Mouse (Mus musculus) spleen, postnatal 36 days (tissue): ENCODE data around the gene Wdhd1.

Experiments used
- DNase-seq, 2 experiments: peaks; one replicate each; pipeline ENCODE4 v3.0.0; 2022; ENCODE audit warnings: low spot score in 2 of 2, mixed read lengths in 1 of 2

The Wdhd1 gene

DNA sequence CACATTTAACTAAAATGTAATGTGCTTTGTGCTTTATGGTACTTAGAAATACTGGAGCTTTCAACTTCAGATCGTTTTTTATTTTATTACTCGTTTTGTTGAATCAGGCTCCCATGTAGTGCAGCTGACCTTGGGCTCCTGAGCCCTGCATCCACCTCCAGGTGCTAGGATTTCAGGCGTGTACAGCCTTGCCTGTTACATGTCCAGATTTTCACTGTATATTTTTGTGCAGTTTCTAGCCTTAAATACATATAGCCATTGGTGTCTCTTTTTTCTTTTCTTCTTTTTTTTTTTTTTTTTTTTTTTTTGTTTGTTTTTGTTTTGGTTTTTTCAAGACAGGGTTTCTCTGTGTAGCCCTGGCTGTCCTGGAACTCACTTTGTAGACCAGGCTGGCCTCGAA, 4.9 kb upstream of the Wdhd1 start:
- no peak for DNase-seq

DNA sequence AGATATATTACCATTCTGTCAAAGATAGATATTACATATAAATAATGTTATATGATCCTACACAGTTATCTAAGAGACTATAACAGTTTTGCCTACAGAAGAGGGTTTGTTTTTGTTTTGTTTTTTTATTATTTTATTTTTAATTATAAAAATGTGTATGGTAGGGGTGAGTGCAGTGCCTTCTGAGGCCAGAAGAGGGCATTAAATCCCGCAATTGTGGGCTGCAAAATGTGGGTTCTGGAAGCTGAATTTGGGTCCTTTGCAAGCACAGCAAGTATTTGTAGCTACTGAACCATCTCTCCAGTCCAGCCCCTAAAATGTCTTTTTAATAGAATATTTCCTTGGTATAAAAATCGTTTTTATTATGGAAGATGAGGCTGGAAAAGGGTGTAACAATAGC, 2.4 kb upstream of the Wdhd1 start:
- no peak for DNase-seq

DNA sequence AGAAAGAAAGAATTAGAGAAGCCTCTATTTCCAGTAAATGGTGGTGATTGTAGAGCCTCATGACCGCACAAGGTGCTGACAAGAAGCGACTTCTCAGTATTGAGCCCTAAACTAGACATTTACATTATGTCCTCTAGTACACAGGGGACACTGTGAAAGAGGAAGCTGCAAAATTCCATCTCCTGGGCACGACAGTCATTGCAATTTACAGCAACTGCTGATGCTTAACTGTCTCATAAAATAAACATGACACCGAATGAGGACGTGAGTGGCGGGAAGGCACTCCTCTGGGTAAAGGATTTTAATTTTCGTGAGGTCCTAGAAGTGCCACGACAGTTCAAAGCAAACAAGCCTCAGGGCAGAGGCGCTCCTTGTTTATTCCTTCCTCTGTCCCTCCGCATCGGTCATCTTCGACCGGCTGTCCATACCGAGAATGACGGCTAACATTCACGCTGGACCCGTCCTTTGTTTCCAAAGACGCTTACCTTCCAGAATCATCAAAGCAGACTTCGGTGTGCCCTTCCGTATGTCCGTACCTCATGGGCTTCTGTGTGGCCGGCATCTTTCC, 537 bp downstream of the Wdhd1 start:
- peak; percentile 20 to 34 for DNase-seq

DNA sequence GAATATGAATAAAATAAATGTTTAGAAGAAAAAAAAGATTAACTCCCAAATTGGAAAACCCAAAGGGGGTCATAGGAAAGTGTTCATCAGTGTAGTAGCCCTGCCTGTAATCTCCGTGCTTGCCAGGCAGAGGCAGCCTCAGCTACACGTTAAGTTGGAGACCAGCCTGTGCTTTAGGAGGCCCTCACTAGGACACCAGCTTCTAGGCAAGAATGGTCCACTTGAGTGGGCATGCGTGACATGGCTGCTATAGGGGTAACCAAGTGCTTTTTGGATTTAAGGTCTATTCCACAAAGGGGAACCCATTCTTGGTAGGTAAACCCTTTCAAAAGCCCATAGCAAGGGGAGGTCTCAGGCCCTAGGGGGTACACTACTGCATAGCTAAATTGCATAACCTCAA, 1.2 kb downstream of the Wdhd1 start:
- peak in 1 of 2 experiments; percentile 14 for DNase-seq

DNA sequence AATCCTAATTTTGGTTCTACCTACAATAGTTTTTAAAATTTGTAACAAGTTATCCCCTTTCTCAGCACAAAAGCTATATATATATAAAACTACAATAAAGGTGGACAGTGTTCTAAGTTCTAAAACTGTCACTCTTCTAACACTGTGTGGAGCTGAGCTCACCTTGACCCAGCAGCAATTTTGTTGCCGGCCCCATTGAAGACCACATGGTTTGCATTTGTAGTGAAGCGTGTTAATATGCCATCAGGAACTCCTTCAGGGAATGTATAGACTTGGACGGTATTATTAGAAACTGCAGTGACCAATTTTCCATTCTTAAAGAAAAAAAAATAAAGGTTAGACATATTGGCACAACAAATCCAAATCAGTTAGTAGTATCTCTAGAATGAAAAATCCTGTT, 2.9 kb downstream of the Wdhd1 start:
- DNase-seq = no peak

DNA sequence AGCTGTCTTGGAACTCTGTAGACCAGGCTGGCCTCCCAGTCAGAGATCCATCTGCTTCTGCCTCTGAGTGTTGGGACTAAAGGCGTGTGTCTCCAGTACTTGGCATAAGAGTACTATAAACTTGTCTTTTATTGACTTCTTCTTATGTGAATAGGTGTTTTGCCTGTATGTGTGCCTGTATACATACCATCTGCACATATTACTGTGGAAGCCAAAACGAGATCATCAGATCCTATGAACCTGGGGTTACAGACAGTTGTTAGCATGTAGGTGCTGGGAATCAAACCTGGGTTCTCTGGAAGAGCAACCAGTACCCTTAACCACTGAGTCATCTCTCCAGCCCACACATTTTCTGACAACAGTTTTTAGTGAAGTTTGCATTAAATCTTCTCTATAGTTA, 7.0 kb downstream of the Wdhd1 start:
- DNase-seq = no peak

DNA sequence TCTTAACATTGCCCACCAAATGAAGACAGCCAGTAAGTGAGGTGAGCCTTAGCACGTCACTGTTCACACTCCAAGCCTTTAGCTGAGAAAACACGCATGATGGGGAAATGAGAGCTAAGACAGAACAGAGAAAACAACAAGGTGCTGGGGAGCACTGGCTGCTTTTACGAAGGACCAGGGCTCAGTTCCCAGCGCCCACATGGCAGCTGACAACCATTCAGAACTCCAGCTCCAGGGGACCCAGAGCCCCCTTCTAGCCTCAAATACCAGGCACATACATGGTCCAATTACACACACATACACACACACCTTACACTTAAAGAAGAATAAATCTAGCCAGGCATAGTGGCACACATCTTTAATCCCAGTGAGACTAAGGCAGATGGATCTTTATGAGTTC, 7.6 kb downstream of the Wdhd1 start:
- no peak for DNase-seq

DNA sequence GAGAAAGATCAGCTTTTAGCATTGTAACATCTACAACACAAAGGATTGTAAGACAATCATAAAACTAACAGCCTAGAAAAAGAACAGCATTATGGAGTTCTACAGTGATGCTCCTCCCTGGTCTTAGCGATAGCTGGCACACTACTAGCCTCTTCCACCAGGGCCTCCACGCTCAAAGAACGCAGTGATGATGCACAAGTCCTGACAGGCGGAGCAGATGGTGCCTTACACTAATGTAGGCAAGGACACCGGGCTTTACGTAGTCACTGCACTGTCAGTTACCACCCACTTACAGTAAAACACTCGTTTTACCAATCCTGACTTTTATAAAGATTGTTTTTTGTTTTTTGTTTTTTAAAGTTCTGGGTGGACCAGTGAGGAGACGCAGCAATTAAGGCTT, 10.8 kb downstream of the Wdhd1 start:
- DNase-seq = no peak

DNA sequence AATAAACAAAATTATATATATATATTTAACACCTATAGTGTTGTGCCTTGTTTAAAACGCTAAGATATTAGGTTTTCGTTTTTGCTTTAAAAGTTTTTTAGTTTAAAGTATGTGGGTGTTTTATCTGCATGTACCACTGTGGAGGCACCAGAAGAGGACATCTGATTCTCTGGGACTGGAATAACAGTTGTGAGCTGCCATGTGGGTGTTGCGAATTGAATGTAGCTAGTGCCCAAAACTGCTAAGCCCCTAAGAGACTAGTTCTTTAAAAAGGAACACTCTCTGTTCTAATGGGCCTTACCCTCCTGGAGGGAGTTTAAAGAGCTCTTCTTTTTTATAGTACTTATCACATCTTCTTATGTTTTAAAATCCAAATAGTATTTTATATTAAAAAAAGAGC, 11.8 kb downstream of the Wdhd1 start:
- no peak for DNase-seq

DNA sequence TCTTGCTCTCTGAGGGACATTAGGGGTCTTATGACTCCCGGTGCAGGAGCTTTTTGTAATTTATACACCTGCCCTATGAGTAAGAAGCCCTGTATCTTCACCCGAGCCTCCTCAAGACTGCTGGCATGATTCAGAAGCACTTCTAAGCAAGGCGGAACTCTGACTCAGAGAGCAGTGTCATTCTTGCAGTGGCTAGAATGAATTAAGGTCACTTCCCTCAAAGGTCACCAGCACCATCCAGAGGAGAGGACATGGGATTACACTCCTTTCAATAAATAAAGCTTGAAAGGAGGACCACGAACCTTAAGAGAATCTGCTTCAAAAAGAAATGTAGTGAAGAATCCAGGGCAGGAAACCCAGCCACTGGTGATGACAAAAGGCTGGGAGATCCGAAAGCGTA, 26.8 kb downstream of the Wdhd1 start:
- no peak for DNase-seq

DNA sequence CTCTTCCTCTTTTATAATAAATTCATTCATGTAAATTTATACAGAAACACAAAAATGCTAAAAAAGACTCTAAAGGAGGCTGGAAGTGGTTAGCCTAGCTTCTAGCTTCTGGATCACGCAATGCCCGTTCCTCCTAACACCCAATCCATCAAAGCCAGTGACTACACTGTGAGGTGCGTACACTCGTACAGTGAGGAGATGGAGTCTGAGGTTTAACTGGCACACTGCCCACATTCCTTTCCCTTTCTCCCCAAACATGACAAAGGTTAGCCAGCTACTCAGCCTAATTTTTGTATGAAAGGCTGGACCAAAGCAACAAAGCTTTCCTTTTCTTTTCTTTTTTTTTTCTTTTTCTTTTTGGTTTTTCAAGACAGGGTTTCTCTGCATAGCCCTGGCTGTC, 33.9 kb downstream of the Wdhd1 start:
- no peak for DNase-seq

DNA sequence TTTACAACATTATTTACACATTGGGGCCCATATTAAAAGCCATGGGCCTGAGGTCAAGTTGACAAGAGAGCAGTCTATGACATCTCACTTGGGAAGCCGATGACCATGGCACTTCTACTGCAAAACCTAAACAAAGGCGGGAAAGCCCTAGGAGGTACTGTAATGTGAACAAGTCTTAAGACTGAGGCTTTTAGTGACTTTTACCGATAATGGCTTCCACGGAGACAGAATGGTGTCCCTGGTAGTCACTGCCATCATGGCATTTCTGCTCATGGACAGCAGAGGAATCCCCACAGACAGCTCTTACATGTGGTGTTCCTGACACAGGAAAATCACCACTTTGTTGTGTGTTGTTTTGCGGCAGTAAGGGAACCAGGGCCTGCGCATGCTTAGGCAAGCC, 35.6 kb downstream of the Wdhd1 start:
- DNase-seq = no peak

DNA sequence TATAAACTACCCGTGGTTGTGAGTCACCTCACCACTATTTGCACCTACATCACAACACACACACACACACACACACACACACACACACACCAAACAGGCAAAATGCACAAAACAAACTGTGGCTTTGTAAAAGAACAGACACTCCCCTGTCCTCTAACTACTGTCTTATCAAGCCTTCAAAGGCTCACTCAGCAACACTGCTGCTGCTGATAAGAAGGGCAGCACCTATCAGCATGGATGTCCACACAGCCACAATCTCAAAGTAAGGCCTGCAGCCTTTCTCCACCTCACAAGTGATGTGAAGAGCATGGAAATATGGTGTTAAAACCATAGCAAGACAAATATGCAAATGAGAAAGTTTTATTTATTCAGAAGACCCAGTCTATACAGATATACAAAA, 36.1 kb downstream of the Wdhd1 start:
- peak; percentile 50 to 72 for DNase-seq

DNA sequence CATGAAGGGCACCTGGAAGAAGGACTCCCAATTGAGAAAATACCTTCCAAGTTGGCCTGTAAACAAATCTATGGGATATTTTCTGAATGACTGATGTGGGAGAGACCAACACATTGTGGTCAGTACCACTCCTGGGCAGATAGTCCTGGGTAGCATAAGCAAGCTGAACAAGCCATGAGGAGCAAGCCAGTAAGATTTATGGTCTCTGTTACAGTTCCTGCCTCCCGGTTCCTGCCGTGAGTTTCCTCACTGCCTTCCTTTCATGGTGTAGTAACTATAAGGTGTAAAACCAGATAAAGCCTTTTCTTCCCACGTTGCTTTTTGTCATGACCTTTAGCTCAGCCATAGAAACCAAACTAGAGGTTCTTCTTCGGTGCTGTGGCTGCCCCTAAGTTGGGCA, 39.4 kb downstream of the Wdhd1 start:
- DNase-seq = no peak

DNA sequence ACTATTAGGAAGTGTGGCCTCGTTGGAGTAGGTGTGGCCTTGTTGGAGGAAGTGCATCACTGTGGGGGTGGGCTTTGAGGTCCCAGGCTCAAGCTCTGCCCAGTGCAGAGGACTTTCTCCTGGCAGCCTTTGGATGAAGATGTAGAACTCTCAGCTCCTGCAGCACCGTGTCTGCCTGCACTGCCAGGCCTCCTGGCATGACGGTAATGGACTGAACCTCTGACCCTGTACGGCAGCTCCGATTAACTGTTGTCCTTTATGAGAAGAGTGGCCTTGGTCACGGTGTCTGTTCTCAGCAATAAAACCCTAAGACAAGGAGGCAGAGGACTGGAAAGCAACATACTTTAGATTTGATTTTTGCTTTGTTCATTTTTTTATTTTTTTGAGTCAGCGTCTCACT, 40.2 kb downstream of the Wdhd1 start:
- DNase-seq = no peak

DNA sequence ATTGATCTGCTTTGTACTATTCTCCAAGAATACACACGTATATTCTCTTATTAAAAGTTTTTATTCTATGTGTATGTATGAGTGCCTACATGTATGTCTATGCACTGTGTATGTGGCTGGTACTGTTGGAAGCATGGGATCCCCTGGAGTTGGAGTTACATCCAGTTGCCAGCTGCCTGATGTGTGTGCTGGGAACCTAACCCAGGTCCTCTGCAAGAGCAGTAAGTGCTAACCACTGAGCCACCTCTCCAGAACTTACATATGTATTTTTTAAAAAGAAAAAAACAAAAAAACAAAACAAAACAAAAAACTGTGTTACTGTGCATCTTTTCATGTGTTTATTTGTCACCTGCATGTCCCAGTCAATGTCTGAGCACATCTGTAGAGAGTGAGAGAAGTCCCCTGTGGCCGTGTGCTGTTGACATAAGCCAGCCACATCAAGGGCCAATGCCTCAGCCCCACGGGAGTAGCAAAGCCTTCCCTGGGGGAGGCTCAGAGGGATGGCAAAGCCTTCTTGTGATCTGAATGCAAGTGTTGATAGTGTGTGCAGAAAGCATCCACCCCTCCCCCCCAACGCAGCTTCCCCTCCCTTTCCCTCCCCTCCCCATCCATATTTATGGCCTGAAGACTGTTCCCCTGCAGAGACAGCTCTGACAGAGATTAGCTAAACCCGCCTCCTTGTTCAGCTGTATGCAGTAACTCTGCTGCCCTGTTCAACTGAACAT, 42.0 kb downstream of the Wdhd1 start:
- DNase-seq = no peak

DNA sequence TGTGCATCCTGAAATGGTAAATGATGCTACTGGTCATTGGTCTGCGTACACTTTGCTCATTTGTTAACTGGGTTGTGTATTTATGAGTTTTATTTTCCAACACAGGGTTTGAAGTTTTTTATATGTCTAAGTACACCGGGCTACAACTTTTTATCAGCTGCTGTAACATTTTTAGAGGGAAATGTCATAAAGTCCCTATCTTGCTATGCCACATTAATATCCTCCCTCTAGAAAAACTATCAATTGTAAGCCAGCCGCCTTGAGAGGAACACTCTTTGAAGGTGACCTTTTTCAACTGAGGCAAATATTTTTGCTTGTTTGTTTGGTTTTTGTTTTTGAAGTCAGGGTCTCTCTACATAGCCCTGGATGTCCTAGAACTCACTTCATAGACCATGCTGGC, 42.6 kb downstream of the Wdhd1 start:
- peak in 1 of 2 experiments; percentile 43 for DNase-seq

DNA sequence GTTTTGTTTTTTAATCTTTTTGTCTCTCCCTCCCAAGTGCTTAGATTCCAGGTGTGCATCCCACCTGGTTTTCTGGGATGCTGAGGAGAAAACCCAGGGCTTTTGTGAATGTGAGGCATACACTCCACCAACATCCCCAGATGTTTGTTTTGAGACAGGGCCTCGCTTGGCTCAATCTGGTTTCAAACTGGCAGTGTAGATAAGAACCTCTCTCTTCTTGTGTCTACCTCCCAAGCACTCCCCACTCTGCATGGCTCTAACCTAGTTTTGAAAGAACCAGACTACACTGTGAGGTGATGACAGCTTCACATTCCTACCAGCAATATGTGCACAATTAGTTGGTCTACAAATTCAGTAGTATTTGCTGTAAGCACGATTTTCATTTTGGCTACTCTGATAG, 43.1 kb downstream of the Wdhd1 start:
- DNase-seq = peak; percentile 18 to 44

DNA sequence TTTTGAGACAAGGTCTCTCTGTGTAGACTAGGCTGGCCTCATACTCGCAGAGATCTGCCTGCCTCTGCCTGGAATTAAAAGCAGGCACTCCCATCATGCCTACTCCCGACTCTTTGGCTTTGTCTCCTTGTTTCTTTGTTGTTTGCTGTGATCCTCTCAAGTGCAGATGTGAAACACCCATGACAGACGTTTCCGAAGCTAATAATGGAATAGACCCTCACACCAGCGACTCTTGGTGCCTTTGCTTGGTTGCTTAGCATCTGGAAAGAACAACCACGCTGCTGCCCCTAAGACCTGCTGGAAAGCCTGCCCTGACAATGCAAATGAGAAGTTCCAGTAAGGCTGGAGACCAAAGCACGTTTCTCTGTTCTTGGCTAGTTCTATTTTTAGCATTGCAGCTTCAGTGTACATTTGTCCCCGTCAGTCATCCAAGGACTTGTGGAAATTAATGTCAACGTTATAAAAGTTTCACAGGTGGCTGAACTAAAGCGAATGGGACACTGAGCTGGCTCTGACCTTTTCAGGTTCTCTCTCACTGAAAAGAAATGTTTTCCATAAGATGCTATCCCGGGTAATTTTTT, 46.8 kb downstream of the Wdhd1 start:
- no peak for DNase-seq

DNA sequence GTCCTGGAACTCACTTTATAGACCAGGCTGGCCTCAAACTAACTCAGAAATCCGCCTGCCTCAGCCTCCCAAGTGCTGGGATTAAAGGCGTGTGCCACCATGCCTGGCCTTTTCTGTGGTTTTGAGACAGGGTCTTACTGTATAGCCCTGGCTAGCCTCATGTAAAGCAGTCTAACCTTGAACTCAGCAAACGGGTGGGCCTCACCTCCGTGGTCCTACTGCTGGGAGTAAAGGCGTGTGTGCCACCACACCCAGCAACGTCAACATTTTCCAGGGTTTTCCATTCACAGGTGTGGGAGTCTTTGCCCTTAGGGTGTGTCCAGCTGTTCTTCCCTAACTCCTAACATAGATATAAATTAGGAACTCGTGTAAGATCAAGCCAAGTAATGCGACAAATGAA, 50.7 kb downstream of the Wdhd1 start:
- no peak for DNase-seq

DNA sequence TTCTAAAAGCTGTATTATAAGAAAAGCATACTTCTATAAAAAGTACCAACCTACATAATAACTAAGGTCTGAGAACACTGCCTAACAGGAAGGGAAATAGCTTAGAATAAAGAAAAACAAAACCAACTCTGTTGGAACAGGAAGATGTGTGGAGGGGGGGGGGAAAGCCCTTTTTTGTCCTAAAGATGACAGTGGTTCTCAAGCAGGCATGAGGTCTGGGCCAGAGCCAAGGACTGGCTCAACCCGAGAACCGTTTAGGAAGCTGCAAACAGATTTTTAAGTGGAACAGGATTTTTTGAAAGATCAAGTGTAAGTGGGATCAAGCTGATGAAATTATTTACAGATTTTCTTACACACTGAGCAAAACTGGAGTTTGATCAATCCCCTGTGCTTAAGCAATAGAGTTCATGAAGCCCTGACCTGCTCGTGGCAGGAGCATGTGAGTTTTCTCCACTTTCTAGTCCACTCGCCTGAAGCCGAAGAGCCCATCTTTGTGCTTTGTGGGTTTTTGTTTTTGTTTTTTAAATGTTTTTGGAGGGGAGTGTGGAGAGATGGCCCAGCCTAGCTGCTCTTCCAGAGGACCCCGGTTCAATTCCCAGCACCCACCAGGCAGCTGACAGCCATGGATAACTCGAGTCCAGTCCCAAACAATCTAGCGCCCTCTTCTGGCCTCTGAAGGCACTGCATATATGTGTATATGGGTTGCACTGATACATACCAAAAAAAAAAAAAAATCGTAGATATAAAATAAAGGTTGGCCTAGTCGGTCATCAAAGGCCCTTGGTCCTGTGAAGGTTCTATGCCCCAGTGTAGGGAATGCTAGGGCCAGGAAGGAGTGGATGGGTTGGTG, 52.0 kb downstream of the Wdhd1 start:
- no peak for DNase-seq

DNA sequence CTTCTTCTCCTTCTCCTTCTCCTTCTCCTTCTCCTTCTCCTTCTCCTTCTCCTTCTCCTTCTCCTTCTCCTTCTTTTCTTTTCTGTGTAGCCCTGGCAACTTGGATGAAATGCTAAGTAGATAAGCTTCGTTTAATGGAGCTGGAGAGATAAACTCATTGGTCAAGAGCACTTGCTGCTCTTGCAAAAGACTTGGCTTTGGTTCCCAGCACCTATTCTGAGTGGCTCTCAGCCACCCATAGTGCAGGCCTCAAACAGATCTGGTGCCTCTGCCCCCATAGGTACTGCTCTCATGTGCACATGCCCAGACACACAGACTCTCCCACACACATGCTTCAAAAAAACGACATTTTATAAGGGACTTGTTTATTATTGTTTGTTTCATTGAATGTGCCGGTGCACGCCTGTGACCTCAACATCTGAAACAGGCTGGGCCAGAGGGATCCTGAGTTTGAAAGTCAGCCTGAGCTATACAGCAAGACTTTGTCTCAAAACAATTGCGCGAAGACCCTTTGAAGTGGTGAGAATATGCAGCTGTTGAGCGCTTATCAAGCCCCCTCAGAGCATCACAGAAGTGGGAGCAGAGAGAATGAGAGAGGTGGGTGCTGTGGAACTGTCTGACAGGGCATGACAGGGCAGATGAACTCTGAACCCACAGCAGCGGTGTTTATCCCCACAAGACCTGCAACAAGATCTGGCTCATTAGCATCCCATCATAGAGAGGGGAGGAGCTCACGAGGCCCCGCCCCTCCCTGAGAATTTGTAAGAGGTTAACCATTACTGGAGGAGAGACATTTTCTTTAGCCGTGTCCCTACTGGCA, 53.8 kb downstream of the Wdhd1 start:
- no peak for DNase-seq
